Mouse (Mus musculus): ENCODE data around the gene Tead1. TPM values are rescaled to one million over a fixed set of nuclear protein-coding genes. Genes with fewer than 3 reads are reported as not detected.

Tead1 gene
- polyA plus RNA-seq, 1 experiment from 2014 or later = 6.0 TPM

GRCm38 (mm10) chr7:112865739-112866138 lies 186.6 kb downstream of the Tead1 start:
- Histone ChIP-seq H3K4me1 (ENCODE audit: control insufficient read depth, insufficient read depth, low read length) (0 out of 2 replicates have a peak, but pooled peaks cover 2% of the 10 kb centered on the region), H3K4me2 (ENCODE audit: low read length) (no peak overlapping the region), H3K27me3 (replicated peaks; ENCODE audit: control insufficient read depth, insufficient read depth, low read length) (no peaks in the 10 kb centered on the region), H3K4me3 (ENCODE audit: low read depth, low read length) (no peak overlapping the region), H3K9me3 (replicated peaks; ENCODE audit: control insufficient read depth, low read length) (no peaks in the 10 kb centered on the region), H3K27ac (ENCODE audit: low read depth, low read length) (no peak overlapping the region), H3K9ac (ENCODE audit: low read length) (no peak overlapping the region), H3K36me3 (ENCODE audit: control insufficient read depth, insufficient read depth, low read length) (peaks cover 22% of the 10 kb centered on the region)
- peak; percentile 72 for DNase-seq (ENCODE audit: low spot score)
- no peak for ATAC-seq
- 6% methylated on average over 2 of the region's 2 CpGs for WGBS

- no peak overlapping the region for H3K4me3 ChIP-seq (ENCODE audit: low read depth, low read length)
- peak; percentile 81 for DNase-seq (ENCODE audit: low spot score)
- H3K4me2 ChIP-seq (ENCODE audit: low read length) = no peak overlapping the region
- H3K36me3 ChIP-seq (ENCODE audit: control insufficient read depth, insufficient read depth, low read length) = 0 out of 2 replicates have a peak, but pooled peaks cover 3% of the 10 kb centered on the region
- H3K4me1 ChIP-seq (ENCODE audit: control insufficient read depth, insufficient read depth, low read length) = 0 out of 2 replicates have a peak, but pooled peaks cover 2% of the 10 kb centered on the region
- no peak overlapping the region for H3K27ac ChIP-seq (ENCODE audit: low read depth, low read length)
- no peaks in the 10 kb centered on the region for H3K9me3 ChIP-seq (replicated peaks; ENCODE audit: control insufficient read depth, low read length)
- 61% methylated on average over 7 of the region's 8 CpGs for WGBS
- H3K9ac ChIP-seq (ENCODE audit: low read length) = no peak overlapping the region
- 0 out of 2 replicates have a peak, but pooled peaks have one; percentile 47 for ATAC-seq
- no peaks in the 10 kb centered on the region for H3K27me3 ChIP-seq (replicated peaks; ENCODE audit: control insufficient read depth, insufficient read depth, low read length)
Measured at GRCm38 (mm10) chr7:112868551-112869465, 189.7 kb downstream of the Tead1 start.

GRCm38 (mm10) chr7:112871752-112872151 lies 192.6 kb downstream of the Tead1 start:
- DNase-seq (ENCODE audit: low spot score) (no peak), ATAC-seq (no peak)
- Histone ChIP-seq H3K27ac (ENCODE audit: low read depth, low read length) (no peak overlapping the region), H3K9me3 (replicated peaks; ENCODE audit: control insufficient read depth, low read length) (no peaks in the 10 kb centered on the region), H3K4me1 (ENCODE audit: control insufficient read depth, insufficient read depth, low read length) (0 out of 2 replicates have a peak, but pooled peaks cover 2% of the 10 kb centered on the region), H3K4me2 (ENCODE audit: low read length) (no peak overlapping the region), H3K27me3 (replicated peaks; ENCODE audit: control insufficient read depth, insufficient read depth, low read length) (no peaks in the 10 kb centered on the region), H3K36me3 (ENCODE audit: control insufficient read depth, insufficient read depth, low read length) (peaks cover 12% of the 10 kb centered on the region), H3K4me3 (ENCODE audit: low read depth, low read length) (no peak overlapping the region), H3K9ac (ENCODE audit: low read length) (no peak overlapping the region)
- 90% methylated on average over 7 of the region's 7 CpGs for WGBS

- Histone ChIP-seq H3K4me3 (ENCODE audit: low read depth, low read length) (no peak overlapping the region), H3K4me2 (ENCODE audit: low read length) (no peak overlapping the region), H3K9ac (ENCODE audit: low read length) (no peak overlapping the region), H3K36me3 (ENCODE audit: control insufficient read depth, insufficient read depth, low read length) (peaks cover 17% of the 10 kb centered on the region), H3K9me3 (replicated peaks; ENCODE audit: control insufficient read depth, low read length) (no peaks in the 10 kb centered on the region), H3K27ac (ENCODE audit: low read depth, low read length) (no peak overlapping the region), H3K27me3 (replicated peaks; ENCODE audit: control insufficient read depth, insufficient read depth, low read length) (no peaks in the 10 kb centered on the region), H3K4me1 (ENCODE audit: control insufficient read depth, insufficient read depth, low read length) (peaks cover 2% of the 10 kb centered on the region; the same call in 1 of the 2 replicates)
- WGBS = 74% methylated on average over 9 of the region's 9 CpGs
- DNase-seq (ENCODE audit: low spot score) (no peak), ATAC-seq (no peak)
Measured at GRCm38 (mm10) chr7:112872435-112873196, 193.5 kb downstream of the Tead1 start.

- Histone ChIP-seq H3K27me3 (replicated peaks; ENCODE audit: control insufficient read depth, insufficient read depth, low read length) (no peaks in the 10 kb centered on the region), H3K9me3 (replicated peaks; ENCODE audit: control insufficient read depth, low read length) (no peaks in the 10 kb centered on the region), H3K27ac (ENCODE audit: low read depth, low read length) (no peak overlapping the region), H3K4me3 (ENCODE audit: low read depth, low read length) (no peak overlapping the region), H3K4me1 (ENCODE audit: control insufficient read depth, insufficient read depth, low read length) (no peaks in the 10 kb centered on the region; the same call in 1 of the 2 replicates), H3K4me2 (ENCODE audit: low read length) (no peak overlapping the region), H3K9ac (ENCODE audit: low read length) (no peak overlapping the region), H3K36me3 (ENCODE audit: control insufficient read depth, insufficient read depth, low read length) (peaks cover 17% of the 10 kb centered on the region)
- ATAC-seq (no peak), DNase-seq (ENCODE audit: low spot score) (no peak)
- 87% methylated on average over 10 of the region's 10 CpGs for WGBS
Measured at GRCm38 (mm10) chr7:112876128-112876527, 197.0 kb downstream of the Tead1 start.

- no peak overlapping the region for H3K4me3 ChIP-seq (ENCODE audit: low read depth, low read length)
- peak overlapping the region; percentile 38; the same call in 1 of the 2 replicates for H3K9ac ChIP-seq (ENCODE audit: low read length)
- DNase-seq (ENCODE audit: low spot score) = peak; percentile 94
- peaks cover 25% of the 10 kb centered on the region for H3K4me1 ChIP-seq (ENCODE audit: control insufficient read depth, insufficient read depth, low read length)
- 0 out of 2 replicates have a peak overlapping the region, but pooled peaks have one; percentile 9 for H3K4me2 ChIP-seq (ENCODE audit: low read length)
- no peaks in the 10 kb centered on the region for H3K36me3 ChIP-seq (ENCODE audit: control insufficient read depth, insufficient read depth, low read length)
- no peaks in the 10 kb centered on the region for H3K27me3 ChIP-seq (replicated peaks; ENCODE audit: control insufficient read depth, insufficient read depth, low read length)
- peak overlapping the region; percentile 72 for H3K27ac ChIP-seq (ENCODE audit: low read depth, low read length)
- H3K9me3 ChIP-seq (replicated peaks; ENCODE audit: control insufficient read depth, low read length) = no peaks in the 10 kb centered on the region
- 6% methylated on average over 8 of the region's 8 CpGs for WGBS
- ATAC-seq = peak; percentile 97
Measured at GRCm38 (mm10) chr7:112883791-112884274, 204.7 kb downstream of the Tead1 start.

GRCm38 (mm10) chr7:112885546-112885945 lies 206.4 kb downstream of the Tead1 start:
- no peak overlapping the region for H3K4me2 ChIP-seq (ENCODE audit: low read length)
- peaks cover 25% of the 10 kb centered on the region for H3K4me1 ChIP-seq (ENCODE audit: control insufficient read depth, insufficient read depth, low read length)
- no peaks in the 10 kb centered on the region for H3K27me3 ChIP-seq (replicated peaks; ENCODE audit: control insufficient read depth, insufficient read depth, low read length)
- no peak overlapping the region for H3K9ac ChIP-seq (ENCODE audit: low read length)
- H3K27ac ChIP-seq (ENCODE audit: low read depth, low read length) = no peak overlapping the region
- 72% methylated on average over 8 of the region's 8 CpGs for WGBS
- H3K36me3 ChIP-seq (ENCODE audit: control insufficient read depth, insufficient read depth, low read length) = no peaks in the 10 kb centered on the region
- ATAC-seq = no peak
- H3K9me3 ChIP-seq (replicated peaks; ENCODE audit: control insufficient read depth, low read length) = no peaks in the 10 kb centered on the region
- no peak overlapping the region for H3K4me3 ChIP-seq (ENCODE audit: low read depth, low read length)
- DNase-seq (ENCODE audit: low spot score) = no peak

- Histone ChIP-seq H3K27me3 (replicated peaks; ENCODE audit: control insufficient read depth, insufficient read depth, low read length) (no peaks in the 10 kb centered on the region), H3K27ac (ENCODE audit: low read depth, low read length) (no peak overlapping the region), H3K4me1 (ENCODE audit: control insufficient read depth, insufficient read depth, low read length) (no peaks in the 10 kb centered on the region), H3K36me3 (ENCODE audit: control insufficient read depth, insufficient read depth, low read length) (peaks cover 28% of the 10 kb centered on the region; the same call in 1 of the 2 replicates), H3K9ac (ENCODE audit: low read length) (no peak overlapping the region), H3K4me3 (ENCODE audit: low read depth, low read length) (no peak overlapping the region), H3K9me3 (replicated peaks; ENCODE audit: control insufficient read depth, low read length) (no peaks in the 10 kb centered on the region), H3K4me2 (ENCODE audit: low read length) (no peak overlapping the region)
- WGBS = 85% methylated on average over 6 of the region's 6 CpGs
- ATAC-seq (no peak), DNase-seq (ENCODE audit: low spot score) (no peak)
Measured at GRCm38 (mm10) chr7:112891883-112892282, 212.8 kb downstream of the Tead1 start.

All from forebrain, embryonic 14.5 days (tissue).